Mouse (Mus musculus): ENCODE measurements around the gene Cntln. TPM values are rescaled to one million over a fixed set of nuclear protein-coding genes. Genes with fewer than 3 reads are reported as not detected.
A peak's percentile ranks its signal among the peaks of the same experiment; 100 is the strongest.

Cntln gene
- not detected in 2 replicates for polyA plus RNA-seq (2012; ENCODE audit: insufficient read depth, insufficient read length, low replicate concordance, missing spikeins)

DNA sequence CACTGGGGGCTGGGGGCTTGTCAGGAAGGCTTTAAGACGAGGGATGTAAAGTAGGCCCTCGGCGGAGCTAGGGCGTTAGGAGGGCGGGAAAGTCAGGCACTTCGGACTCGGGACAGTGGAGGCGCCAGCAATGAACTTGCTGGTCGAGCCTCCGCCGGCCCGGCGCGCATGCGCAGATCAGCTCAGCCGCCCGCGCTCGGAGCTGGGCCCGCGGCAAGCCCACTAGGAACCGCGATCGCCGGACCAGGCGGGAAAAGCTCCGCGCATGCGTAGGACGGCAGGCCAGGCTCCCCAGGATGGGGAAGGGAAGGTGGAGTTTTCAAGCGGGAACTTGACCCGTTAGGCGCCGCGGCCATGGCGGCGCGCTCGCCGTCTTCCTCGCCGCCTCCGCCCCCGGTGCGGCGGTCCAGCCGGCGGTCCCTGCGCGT, at the start of gene Cntln:
Gene Cntln, plus strand, starts transcription at position 199 of the 428 bp plus-strand sequence.
- H3K4me3 ChIP-seq (ENCODE audit: insufficient read depth, low read depth, low read length) = peak within 1 kb of the TSS; percentile 86
- peak within 1 kb of the TSS; percentile 34; the same call in 1 of the 2 replicates for H3K27ac ChIP-seq (ENCODE audit: insufficient read depth, low read depth, low read length)
- peaks cover 4% of the 10 kb centered on the region; the same call in 1 of the 2 replicates for H3K4me1 ChIP-seq (ENCODE audit: control insufficient read depth, insufficient read depth, low read length)
- TF ChIP-seq POLR2A (IDR thresholded peaks at IDR 0.05; ENCODE audit: insufficient read depth, low read depth, low read length) (peak; percentile 53; the same call in 1 of the 2 replicates), CTCF (IDR thresholded peaks at IDR 0.05; ENCODE audit: insufficient read depth, low read depth, low read length) (no peak)
- under 1% methylated on average over 50 of the region's 50 CpGs for WGBS

DNA sequence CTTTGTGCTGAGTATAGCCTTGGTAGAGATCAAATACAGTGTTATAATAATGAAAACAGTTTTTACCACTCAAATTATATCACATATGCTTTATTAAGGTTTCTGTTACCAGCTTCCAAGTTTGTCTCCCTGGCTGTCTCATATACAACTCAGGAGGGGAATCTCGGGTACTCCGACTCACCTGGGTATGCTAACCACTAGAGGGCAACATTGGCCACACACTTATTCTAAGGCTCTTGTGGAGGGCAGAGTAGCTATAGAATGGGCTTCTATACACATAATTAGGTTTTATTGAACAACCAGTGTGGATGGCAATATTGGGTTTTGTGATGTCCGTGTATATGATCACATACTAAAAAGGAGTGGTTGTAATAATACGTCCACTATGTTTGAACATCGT, 47.1 kb upstream of the Cntln start:
- no peak overlapping the region for H3K27ac ChIP-seq (ENCODE audit: insufficient read depth, low read depth, low read length)
- 44% methylated on average over 5 of the region's 5 CpGs for WGBS
- TF ChIP-seq POLR2A (IDR thresholded peaks at IDR 0.05; ENCODE audit: insufficient read depth, low read depth, low read length) (no peak), CTCF (IDR thresholded peaks at IDR 0.05; ENCODE audit: insufficient read depth, low read depth, low read length) (no peak)
- H3K4me3 ChIP-seq (ENCODE audit: insufficient read depth, low read depth, low read length) = no peak overlapping the region
- no peaks in the 10 kb centered on the region for H3K4me1 ChIP-seq (ENCODE audit: control insufficient read depth, insufficient read depth, low read length)

DNA sequence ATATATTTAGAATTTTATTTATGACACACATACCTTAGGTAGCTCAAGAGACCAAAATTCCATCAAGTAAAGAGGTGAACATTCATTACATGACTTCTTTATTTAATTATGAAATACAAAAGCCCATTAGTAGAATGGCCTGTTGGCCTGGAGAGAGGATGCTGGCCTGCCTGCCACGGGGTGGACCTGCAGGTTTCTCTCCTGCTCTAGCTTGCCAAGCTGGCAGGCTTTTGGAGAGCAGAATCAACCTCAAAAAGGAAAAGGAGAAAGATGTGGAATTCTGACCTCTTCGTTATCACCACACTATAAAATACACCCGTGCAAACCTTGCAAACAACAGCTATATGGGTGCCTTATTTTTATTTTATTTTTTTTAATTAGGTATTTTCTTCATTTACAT, 45.6 kb upstream of the Cntln start:
- no peak for TF ChIP-seq POLR2A (IDR thresholded peaks at IDR 0.05; ENCODE audit: insufficient read depth, low read depth, low read length)
- no peak for TF ChIP-seq CTCF (IDR thresholded peaks at IDR 0.05; ENCODE audit: insufficient read depth, low read depth, low read length)
- no peak overlapping the region for H3K27ac ChIP-seq (ENCODE audit: insufficient read depth, low read depth, low read length)
- 77% methylated on average over 3 of the region's 3 CpGs for WGBS
- H3K4me1 ChIP-seq (ENCODE audit: control insufficient read depth, insufficient read depth, low read length) = no peaks in the 10 kb centered on the region
- no peak overlapping the region for H3K4me3 ChIP-seq (ENCODE audit: insufficient read depth, low read depth, low read length)

DNA sequence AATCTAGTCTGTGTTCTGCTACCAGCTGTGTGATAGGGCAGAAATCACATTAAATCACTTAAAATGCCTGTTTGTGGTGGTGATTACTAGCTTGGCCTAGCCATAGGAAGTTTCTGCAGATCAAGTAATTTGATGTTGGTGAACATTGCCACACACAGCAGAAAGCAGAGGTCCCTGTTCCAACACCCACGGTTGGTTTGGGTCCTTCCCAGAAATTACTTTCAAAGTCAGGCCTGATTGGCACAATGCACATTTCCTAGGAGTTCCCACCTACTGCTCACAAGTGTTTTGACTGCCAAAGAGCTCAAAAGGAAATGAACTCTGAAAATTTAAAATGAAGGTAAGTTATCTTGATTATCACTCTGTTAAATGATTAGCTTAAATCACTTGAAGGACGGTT, 44.6 kb upstream of the Cntln start:
- 79% methylated on average over 2 of the region's 2 CpGs for WGBS
- TF ChIP-seq CTCF (IDR thresholded peaks at IDR 0.05; ENCODE audit: insufficient read depth, low read depth, low read length) (no peak), POLR2A (IDR thresholded peaks at IDR 0.05; ENCODE audit: insufficient read depth, low read depth, low read length) (no peak)
- Histone ChIP-seq H3K4me3 (ENCODE audit: insufficient read depth, low read depth, low read length) (no peak overlapping the region), H3K4me1 (ENCODE audit: control insufficient read depth, insufficient read depth, low read length) (no peaks in the 10 kb centered on the region), H3K27ac (ENCODE audit: insufficient read depth, low read depth, low read length) (no peak overlapping the region)

DNA sequence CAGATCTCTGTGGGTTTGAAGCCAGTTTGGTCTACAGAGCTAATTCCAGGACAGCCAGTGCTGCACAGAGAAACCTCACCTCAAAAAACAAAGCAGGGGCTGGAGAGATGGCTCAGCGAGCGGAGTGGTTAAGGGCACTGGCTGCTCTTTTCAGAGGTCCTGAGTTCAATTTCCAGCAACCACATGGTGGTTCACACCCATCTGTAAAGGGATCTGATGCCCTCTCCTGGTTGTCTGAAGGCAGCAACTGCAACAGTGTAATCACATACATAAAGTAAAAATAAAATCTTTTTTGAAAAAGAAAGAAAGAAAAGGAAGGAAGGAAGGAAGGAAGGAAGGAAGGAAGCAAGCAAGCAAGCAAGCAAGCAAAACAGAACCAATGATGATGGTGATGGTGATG, 26.5 kb upstream of the Cntln start:
- Histone ChIP-seq H3K4me3 (ENCODE audit: insufficient read depth, low read depth, low read length) (no peak overlapping the region), H3K27ac (ENCODE audit: insufficient read depth, low read depth, low read length) (no peak overlapping the region), H3K4me1 (ENCODE audit: control insufficient read depth, insufficient read depth, low read length) (no peaks in the 10 kb centered on the region)
- 88% methylated on average over 2 of the region's 2 CpGs for WGBS
- TF ChIP-seq CTCF (IDR thresholded peaks at IDR 0.05; ENCODE audit: insufficient read depth, low read depth, low read length) = no peak
- no peak for TF ChIP-seq POLR2A (IDR thresholded peaks at IDR 0.05; ENCODE audit: insufficient read depth, low read depth, low read length)

DNA sequence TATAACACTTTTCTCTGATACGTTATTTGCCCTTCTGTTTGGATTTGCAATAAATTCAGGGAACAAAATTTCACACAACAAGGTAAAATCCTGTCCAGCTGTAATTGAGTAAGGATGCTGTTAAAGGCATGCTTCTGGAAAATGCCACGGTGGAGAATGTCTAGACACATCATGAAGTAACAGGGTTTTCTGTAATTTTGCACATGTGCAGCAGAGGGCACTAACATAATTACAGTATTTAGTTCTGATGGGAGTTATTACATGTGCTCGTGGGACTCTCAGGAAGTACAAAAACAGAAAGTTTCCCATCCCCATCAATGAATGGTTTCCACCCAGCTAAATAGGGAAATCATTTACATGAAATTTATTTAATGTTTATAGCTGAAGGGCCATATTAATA, 7.8 kb upstream of the Cntln start:
- H3K4me1 ChIP-seq (ENCODE audit: control insufficient read depth, insufficient read depth, low read length) = no peaks in the 10 kb centered on the region
- TF ChIP-seq POLR2A (IDR thresholded peaks at IDR 0.05; ENCODE audit: insufficient read depth, low read depth, low read length) = no peak
- TF ChIP-seq CTCF (IDR thresholded peaks at IDR 0.05; ENCODE audit: insufficient read depth, low read depth, low read length) = no peak
- no peak overlapping the region for H3K4me3 ChIP-seq (ENCODE audit: insufficient read depth, low read depth, low read length)
- H3K27ac ChIP-seq (ENCODE audit: insufficient read depth, low read depth, low read length) = no peak overlapping the region
- WGBS = 23% methylated on average over 3 of the region's 3 CpGs

DNA sequence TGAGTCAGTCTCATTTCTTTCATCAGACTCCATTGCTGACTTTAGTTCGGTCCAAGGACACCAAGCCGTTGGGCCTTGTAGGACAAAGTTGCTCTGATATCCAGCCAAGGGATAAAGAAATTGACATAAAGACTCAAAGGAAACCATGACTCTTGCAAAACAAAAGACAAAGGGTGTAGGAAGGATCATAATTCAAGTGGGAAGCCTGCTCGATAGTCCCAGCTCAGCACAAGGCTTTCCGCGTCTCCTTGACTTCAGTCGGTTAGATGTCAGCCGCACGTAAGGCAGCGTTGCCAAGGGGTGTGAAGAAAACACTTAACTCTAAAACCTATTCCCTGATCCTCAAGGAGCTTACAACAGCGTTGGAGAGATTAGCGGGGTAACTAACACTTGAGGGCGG, 463 bp upstream of the Cntln start:
- H3K27ac ChIP-seq (ENCODE audit: insufficient read depth, low read depth, low read length) = no peak overlapping the region
- WGBS = 38% methylated on average over 12 of the region's 12 CpGs

DNA sequence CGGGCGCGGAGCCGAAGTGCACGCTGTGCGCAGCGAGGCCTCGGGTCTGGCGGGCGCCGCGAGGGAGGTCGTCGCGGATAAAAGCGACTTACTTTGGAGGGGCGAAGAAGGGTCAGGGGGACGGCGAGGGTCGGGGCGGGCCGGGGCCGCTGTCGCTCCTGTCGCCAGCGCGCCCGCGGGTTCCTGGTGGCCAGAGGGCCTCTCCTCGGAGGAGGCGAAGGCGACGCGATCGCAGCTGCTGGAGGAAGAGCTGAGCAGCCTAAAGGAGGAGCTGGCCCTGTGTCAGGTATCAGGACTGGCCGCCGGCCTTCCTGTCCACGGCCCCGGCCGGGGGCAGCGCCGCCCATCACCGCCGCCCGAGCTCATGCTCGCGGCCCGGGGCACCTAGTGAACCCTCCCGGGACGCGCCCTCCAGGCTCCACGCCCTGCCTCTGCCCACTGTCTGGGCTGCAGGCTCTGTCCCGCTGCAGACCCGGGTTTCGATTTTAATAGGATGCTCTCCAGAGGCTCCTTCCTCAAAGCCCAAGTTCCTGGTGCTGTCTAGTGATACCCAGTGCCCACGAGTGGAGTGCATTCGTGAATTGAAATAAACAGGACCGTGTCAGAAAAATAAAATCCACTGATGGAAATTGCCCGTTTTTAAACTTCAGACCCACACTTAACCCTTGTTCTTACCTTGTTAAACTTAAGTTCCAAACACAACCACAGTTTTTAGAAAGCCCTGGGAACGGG, 596 bp downstream of the Cntln start:
- peaks cover 4% of the 10 kb centered on the region; the same call in 1 of the 2 replicates for H3K4me1 ChIP-seq (ENCODE audit: control insufficient read depth, insufficient read depth, low read length)
- H3K4me3 ChIP-seq (ENCODE audit: insufficient read depth, low read depth, low read length) = peak overlapping the region; percentile 86
- H3K27ac ChIP-seq (ENCODE audit: insufficient read depth, low read depth, low read length) = peak overlapping the region; percentile 34; the same call in 1 of the 2 replicates
- under 1% methylated on average over 60 of the region's 60 CpGs for WGBS
- TF ChIP-seq CTCF (IDR thresholded peaks at IDR 0.05; ENCODE audit: insufficient read depth, low read depth, low read length) = no peak
- TF ChIP-seq POLR2A (IDR thresholded peaks at IDR 0.05; ENCODE audit: insufficient read depth, low read depth, low read length) = peak; percentile 7; the same call in 1 of the 2 replicates

More for the DNA sequence above, 463 bp upstream of the Cntln start:
- peak overlapping the region; percentile 86 for H3K4me3 ChIP-seq (ENCODE audit: insufficient read depth, low read depth, low read length)
- TF ChIP-seq CTCF (IDR thresholded peaks at IDR 0.05; ENCODE audit: insufficient read depth, low read depth, low read length) = no peak
- TF ChIP-seq POLR2A (IDR thresholded peaks at IDR 0.05; ENCODE audit: insufficient read depth, low read depth, low read length) = no peak
- peaks cover 4% of the 10 kb centered on the region; the same call in 1 of the 2 replicates for H3K4me1 ChIP-seq (ENCODE audit: control insufficient read depth, insufficient read depth, low read length)

DNA sequence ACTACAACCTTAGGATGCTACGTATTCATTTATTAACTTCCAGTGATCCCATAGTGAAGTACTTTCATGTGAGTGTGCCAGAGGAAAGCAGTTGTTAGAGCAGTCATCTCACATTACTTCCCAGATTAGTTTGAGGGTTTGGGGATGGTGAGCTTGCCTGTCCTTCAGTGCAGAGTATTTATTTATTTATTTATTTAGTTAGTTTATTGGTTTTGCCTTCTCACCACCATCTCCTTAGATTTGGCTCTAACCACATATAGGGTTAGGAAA, 1.1 kb downstream of the Cntln start:
- H3K4me1 ChIP-seq (ENCODE audit: control insufficient read depth, insufficient read depth, low read length) = peaks cover 4% of the 10 kb centered on the region; the same call in 1 of the 2 replicates
- no peak overlapping the region for H3K27ac ChIP-seq (ENCODE audit: insufficient read depth, low read depth, low read length)
- H3K4me3 ChIP-seq (ENCODE audit: insufficient read depth, low read depth, low read length) = no peak overlapping the region
- WGBS = 10% methylated on average over 1 of the region's 1 CpGs
- TF ChIP-seq POLR2A (IDR thresholded peaks at IDR 0.05; ENCODE audit: insufficient read depth, low read depth, low read length) (no peak), CTCF (IDR thresholded peaks at IDR 0.05; ENCODE audit: insufficient read depth, low read depth, low read length) (no peak)
